Mouse (Mus musculus) G1E-ER4 (cell line): Measurements from ENCODE around the gene Ltbp3. TPM values are rescaled to one million over a fixed set of nuclear protein-coding genes. Genes with fewer than 3 reads are reported as not detected.
A peak's percentile ranks its signal among the peaks of the same experiment; 100 is the strongest.

Experiments
- GATA1 ChIP-seq: IDR thresholded peaks from one replicate; pipeline ENCODE4 v1.8.0; 2012; ENCODE audit warnings: low read length, inconsistent platforms
- polyA plus RNA-seq: library from polyadenylated mRNA; stranded (reverse); fragments of >175 nt; gene quantifications from 2 replicates; pipeline ENCODE4 v1.2.3, GENCODE M21; 2012

The Ltbp3 gene
- polyA plus RNA-seq, 1 experiment = not detected

GRCm38 (mm10) chr19:5715793-5716688, 24.7 kb upstream of the Ltbp3 start:
- TF ChIP-seq GATA1 = no peak

GRCm38 (mm10) chr19:5716955-5717354, 23.7 kb upstream of the Ltbp3 start:
- no peak for TF ChIP-seq GATA1

- no peak for TF ChIP-seq GATA1
These were observed 19.5 kb upstream of the Ltbp3 start for GRCm38 (mm10) chr19:5721233-5721632.

GRCm38 (mm10) chr19:5722848-5723425, 17.8 kb upstream of the Ltbp3 start:
- TF ChIP-seq GATA1 = no peak

- no peak for TF ChIP-seq GATA1
These were observed 16.7 kb upstream of the Ltbp3 start for GRCm38 (mm10) chr19:5723934-5724548.

- TF ChIP-seq GATA1 = no peak
These were observed 16.2 kb upstream of the Ltbp3 start for GRCm38 (mm10) chr19:5724549-5724941.

- TF ChIP-seq GATA1 = no peak
These were observed 15.5 kb upstream of the Ltbp3 start for GRCm38 (mm10) chr19:5725029-5725707.

GRCm38 (mm10) chr19:5725767-5726515, 14.8 kb upstream of the Ltbp3 start, which contains the start of gene Ehbp1l1:
Gene Ehbp1l1, minus strand, starts transcription at chr19:5726317.
- TF ChIP-seq GATA1 = no peak

- TF ChIP-seq GATA1 = peak; percentile 79
These were observed 13.6 kb upstream of the Ltbp3 start for GRCm38 (mm10) chr19:5726961-5727578.

GRCm38 (mm10) chr19:5727701-5728100, 13.0 kb upstream of the Ltbp3 start:
- no peak for TF ChIP-seq GATA1

- no peak for TF ChIP-seq GATA1
These were observed 11.9 kb upstream of the Ltbp3 start for GRCm38 (mm10) chr19:5728631-5729443.

GRCm38 (mm10) chr19:5729444-5729815, 11.3 kb upstream of the Ltbp3 start, which contains the start of gene Fam89b:
Gene Fam89b, minus strand, starts transcription at chr19:5729653.
- no peak for TF ChIP-seq GATA1

GRCm38 (mm10) chr19:5730314-5731186, 10.2 kb upstream of the Ltbp3 start:
- no peak for TF ChIP-seq GATA1
